Mouse (Mus musculus): ENCODE measurements around the gene Hoxa10.

DNA sequence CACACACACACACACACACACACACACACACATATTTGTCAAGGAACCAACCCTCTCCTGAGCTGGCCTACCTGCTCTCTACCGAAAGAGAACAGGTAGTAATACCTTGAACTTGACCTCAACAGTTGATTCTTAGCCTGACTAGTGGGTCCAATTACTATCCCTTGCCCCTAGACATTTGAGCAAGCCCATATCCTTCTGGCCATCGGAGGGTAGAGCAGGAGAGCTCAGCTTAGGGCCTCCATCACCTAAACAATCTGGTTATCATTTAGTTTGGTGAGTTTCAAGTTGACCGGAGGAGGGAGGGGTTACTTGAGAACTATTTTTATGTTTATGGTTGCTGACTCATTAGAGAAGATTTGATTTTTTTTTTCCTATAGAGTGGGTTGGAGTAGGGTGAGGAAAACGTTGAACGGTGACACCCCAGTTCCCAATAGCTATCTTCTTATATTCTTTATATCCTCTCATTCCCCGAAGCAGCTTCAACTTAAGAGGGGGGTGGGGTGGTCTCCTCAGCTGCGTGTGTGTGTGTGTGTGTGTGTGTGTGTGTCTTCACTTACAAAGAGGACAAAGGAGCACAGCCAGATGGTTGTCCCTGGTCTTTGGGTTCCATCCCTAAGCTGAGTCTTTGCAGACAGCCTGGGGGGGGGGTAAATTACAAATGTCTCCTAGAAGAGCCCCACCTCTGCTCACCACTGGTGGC lies 10.7 kb upstream of the Hoxa10 start:
- TF ChIP-seq CTCF (IDR thresholded peaks at IDR 0.05; ENCODE audit: borderline replicate concordance, insufficient read depth, low read length) (no peak), POLR2A (IDR thresholded peaks at IDR 0.05; ENCODE audit: low read depth, low read length) (no peak)

All from embryonic fibroblast, embryonic 13.5 days (primary cell).